Mouse (Mus musculus): ENCODE data around the gene Ccl27a. TPM values are rescaled to one million over a fixed set of nuclear protein-coding genes. Genes with fewer than 3 reads are reported as not detected.
A peak's percentile ranks its signal among the peaks of the same experiment; 100 is the strongest.

The Ccl27a gene
- total and polyA plus RNA-seq, 3 experiments: 6.4 to 12.1 TPM; not detected in 1

DNA sequence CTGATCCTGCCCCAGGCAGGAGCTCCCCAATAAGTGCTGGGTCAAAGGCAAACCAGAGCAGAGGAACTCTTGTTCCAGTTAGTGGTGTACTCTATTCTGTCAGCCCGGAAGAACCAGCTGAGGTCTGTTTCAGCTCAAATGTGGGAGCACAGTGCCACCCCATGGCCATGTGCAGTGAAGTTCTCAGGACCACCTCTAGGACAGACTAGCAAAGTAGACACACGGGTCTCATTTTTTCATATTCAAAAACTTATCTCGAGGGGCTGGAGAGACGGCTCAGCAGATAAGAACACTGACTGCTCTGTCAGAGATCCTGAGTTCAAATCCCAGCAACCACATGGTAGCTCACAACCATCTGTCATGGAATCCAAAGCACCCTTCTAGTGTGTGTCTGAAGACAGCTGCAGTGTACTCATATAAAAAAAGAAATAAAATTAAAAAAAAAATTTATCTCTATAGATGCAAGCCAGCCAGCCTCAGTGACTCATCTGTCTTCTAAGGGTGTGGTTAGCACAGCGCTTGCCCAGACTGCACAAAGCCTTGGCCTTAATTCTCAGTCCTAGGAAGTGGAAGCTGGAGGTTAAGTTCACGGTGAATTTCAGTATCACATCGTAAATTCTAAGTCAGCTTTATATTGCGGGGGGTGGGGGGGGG lies 36.3 kb downstream of the Ccl27a start (continued):
- TF ChIP-seq NRF1 (IDR thresholded peaks at IDR 0.05; ENCODE audit: insufficient read depth, low read depth, low read length, poor library complexity, severe bottlenecking) (peak; percentile 52; the same call in 1 of the 2 replicates), UBTF (IDR thresholded peaks at IDR 0.05; ENCODE audit: borderline replicate concordance, insufficient read depth, low read depth, low read length) (no peak), TBP (IDR thresholded peaks at IDR 0.05; ENCODE audit: low read depth, low read length) (no peak), POLR2A (IDR thresholded peaks at IDR 0.05; ENCODE audit: control insufficient read depth in 1 of 2, insufficient read depth in 1 of 2, low read depth in 1 of 2, low read length in 2 of 2, poor library complexity in 1 of 2) (peak in 1 of 2 experiments; percentile 45; a peak in 1 of 4 replicates), RCOR1 (IDR thresholded peaks at IDR 0.05; ENCODE audit: low read depth, low read length) (peak; percentile 10; the same call in 1 of the 2 replicates), ZMIZ1 (IDR thresholded peaks at IDR 0.05; ENCODE audit: low read depth, low read length) (no peak), CHD1 (IDR thresholded peaks at IDR 0.05; ENCODE audit: low read depth, low read length) (no peak), SIN3A (IDR thresholded peaks at IDR 0.05; ENCODE audit: low read length) (peak; percentile 71; the same call in 1 of the 2 replicates), GATA1 (IDR thresholded peaks at IDR 0.05; ENCODE audit: low read depth, low read length) (peak; percentile 71), ZNF384 (IDR thresholded peaks at IDR 0.05; ENCODE audit: low read depth, low read length) (peak; percentile 84), TAL1 (IDR thresholded peaks at IDR 0.05; ENCODE audit: low read length) (no peak), HCFC1 (IDR thresholded peaks at IDR 0.05; ENCODE audit: low read depth, low read length) (0 out of 2 replicates have a peak, but pooled peaks have one; percentile 34)

GRCm38 (mm10) chr4:41731052-41731765 lies 42.8 kb downstream of the Ccl27a start, which contains the start of gene Arid3c:
TSS of gene Arid3c (minus strand) at chr4:41731142.
- no peak for DNase-seq (ENCODE audit: low read depth, low spot score)
- H3K9me3 ChIP-seq (replicated peaks; ENCODE audit: insufficient read depth, low read length): no peaks in the 10 kb centered on the region
- no peak within 1 kb of the TSS for H3K27ac ChIP-seq (ENCODE audit: control insufficient read depth, low read depth, low read length)
- no peaks in the 10 kb centered on the region for H3K36me3 ChIP-seq (ENCODE audit: control insufficient read depth in 1 of 2, insufficient read depth in 2 of 2, low read length in 2 of 2)
- no peak within 1 kb of the TSS; a peak in 1 of 4 replicates for H3K4me3 ChIP-seq (ENCODE audit: control insufficient read depth in 1 of 2, insufficient read depth in 1 of 2, low read depth in 2 of 2, low read length in 2 of 2)
- no peaks in the 10 kb centered on the region for H3K4me1 ChIP-seq (ENCODE audit: control insufficient read depth in 1 of 2, insufficient read depth in 2 of 2, low read length in 2 of 2)
- no peaks in the 10 kb centered on the region for H3K79me2 ChIP-seq (ENCODE audit: control insufficient read depth, insufficient read depth, low read length, poor library complexity)
- TF ChIP-seq USF2 (IDR thresholded peaks at IDR 0.05; ENCODE audit: borderline replicate concordance in 1 of 2, insufficient read depth in 1 of 2, low read depth in 1 of 2, low read length in 2 of 2) (no peak), TAL1 (IDR thresholded peaks at IDR 0.05; ENCODE audit: low read length) (no peak), ETS1 (IDR thresholded peaks at IDR 0.05; ENCODE audit: low read depth, low read length) (no peak), CTCF (IDR thresholded peaks at IDR 0.05 in 2 of 3, conservative IDR thresholded peaks at IDR 0.05 in 1 of 3; ENCODE audit: control insufficient read depth in 1 of 3, insufficient read depth in 1 of 3, low read depth in 2 of 3, low read length in 3 of 3, poor library complexity in 1 of 3, severe bottlenecking in 1 of 3) (no peak), TBP (IDR thresholded peaks at IDR 0.05; ENCODE audit: low read depth, low read length) (no peak), MEF2A (IDR thresholded peaks at IDR 0.05; ENCODE audit: extremely low read depth, insufficient replicate concordance, low read depth, low read length, poor library complexity, severe bottlenecking) (no peak)
- peaks cover 6 to 20% of the 10 kb centered on the region in 2 experiments; a peak in 3 of 4 replicates for H3K27me3 ChIP-seq (ENCODE audit: control insufficient read depth in 1 of 2, insufficient read depth in 2 of 2, low read length in 2 of 2)
- no peak within 1 kb of the TSS for H3K9ac ChIP-seq (ENCODE audit: control insufficient read depth, low read depth, low read length, poor library complexity, severe bottlenecking)
